In genomic region chr7:36022489-36022888, GRCm38 (mm10) we compare ENCODE assay signal across 21 mouse cellular contexts.
A peak's percentile ranks its signal among the peaks of the same experiment; 100 is the strongest.
DNase-seq lines count a peak whose midpoint lies in the region; ATAC-seq and TF ChIP-seq lines count a peak whose summit lies in the region.
"Had no signal": no experiment of that assay in that cellular context is flagged by ENCODE, and none has a peak within 500 bp of the region (broad histone marks: within the 10 kb centered on the region; RNA-seq: fewer than 3 reads in every experiment).

No protein-coding gene starts in this region.

- TF ChIP-seq CTCF in brain, embryonic 14.5 days (IDR thresholded peaks at IDR 0.05; ENCODE audit: borderline replicate concordance, extremely low read depth, insufficient read depth, insufficient read length), result no peak

- 0 out of 2 replicates have a peak, but pooled peaks cover 3% of the 10 kb centered on the region for H3K4me1 ChIP-seq in forebrain, embryonic 13.5 days
- H3K4me1 ChIP-seq in forebrain, embryonic 16.5 days (replicated peaks; ENCODE audit: control insufficient read depth, insufficient read depth, low read length), result no peaks in the 10 kb centered on the region; the same call in 1 of the 2 replicates
- H3K4me1 ChIP-seq: heart, embryonic 12.5 days; heart, embryonic 15.5 days; hindbrain, embryonic 10.5 days; intestine, embryonic 15.5 days had no signal

- H3K4me3 ChIP-seq in forebrain, embryonic 13.5 days, result no peak overlapping the region
- no peak overlapping the region for H3K4me3 ChIP-seq in forebrain, embryonic 16.5 days (replicated peaks; ENCODE audit: low read length)
- H3K4me3 ChIP-seq: heart, embryonic 12.5 days; heart, embryonic 15.5 days; hindbrain, embryonic 10.5 days; hindbrain, embryonic 13.5 days; intestine, embryonic 15.5 days had no signal

- no peak overlapping the region for H3K4me2 ChIP-seq in forebrain, embryonic 13.5 days
- no peak overlapping the region for H3K4me2 ChIP-seq in forebrain, embryonic 16.5 days (ENCODE audit: low read length)
- H3K4me2 ChIP-seq: heart, embryonic 12.5 days; heart, embryonic 15.5 days; hindbrain, embryonic 13.5 days; intestine, embryonic 15.5 days had no signal

- H3K36me3 ChIP-seq in forebrain, embryonic 13.5 days (ENCODE audit: poor library complexity, severe bottlenecking), result no peaks in the 10 kb centered on the region
- H3K36me3 ChIP-seq in forebrain, embryonic 16.5 days (ENCODE audit: control insufficient read depth, insufficient read depth), result no peaks in the 10 kb centered on the region
- H3K36me3 ChIP-seq: heart, embryonic 12.5 days; heart, embryonic 15.5 days; hindbrain, embryonic 10.5 days; hindbrain, embryonic 13.5 days; intestine, embryonic 15.5 days had no signal

- DNase-seq in layer of hippocampus, postnatal 10 days (ENCODE audit: low spot score in 2 of 2), result peak; percentile 10 to 39
- no peak for DNase-seq in layer of hippocampus, postnatal 25 days (ENCODE audit: extremely low spot score in 1 of 2, low spot score in 1 of 2)
- peak; percentile 85 for DNase-seq in brain, embryonic 14.5 days (ENCODE audit: low read depth)
- no peak for DNase-seq in cerebellum, adult 11 months
- DNase-seq: adrenal gland, adult 2 months; adrenal gland, postnatal 14 days; cerebellum, adult 18-20 months; cerebellum, adult 9-10 months; cerebellum, postnatal 14 days; gastrocnemius, postnatal 25 days; heart, adult 18-20 months; heart, postnatal 10 days; heart, postnatal 36 days had no signal

- no peak overlapping the region for H3K9ac ChIP-seq in forebrain, embryonic 13.5 days
- H3K9ac ChIP-seq in forebrain, embryonic 16.5 days (replicated peaks; ENCODE audit: low read depth, low read length), result no peak overlapping the region
- H3K9ac ChIP-seq: heart, embryonic 12.5 days; heart, embryonic 15.5 days; hindbrain, embryonic 13.5 days; intestine, embryonic 15.5 days had no signal

- 60% methylated on average over 6 of the region's 6 CpGs for WGBS in forebrain, embryonic 13.5 days
- 39% methylated on average over 6 of the region's 6 CpGs for WGBS in forebrain, embryonic 16.5 days

- H3K9me3 ChIP-seq in forebrain, embryonic 13.5 days (replicated peaks), result no peaks in the 10 kb centered on the region
- H3K9me3 ChIP-seq in forebrain, embryonic 16.5 days (ENCODE audit: control insufficient read depth, low read length), result no peaks in the 10 kb centered on the region
- H3K9me3 ChIP-seq: heart, embryonic 12.5 days; heart, embryonic 15.5 days; hindbrain, embryonic 10.5 days; hindbrain, embryonic 13.5 days; intestine, embryonic 15.5 days had no signal

- no peak for TF ChIP-seq POLR2A in brain, embryonic 14.5 days (IDR thresholded peaks at IDR 0.05; ENCODE audit: borderline replicate concordance, extremely low read depth, insufficient read depth, insufficient read length, poor library complexity, severe bottlenecking)

- ATAC-seq in forebrain, embryonic 13.5 days, result peak; percentile 75
- peak; percentile 59 for ATAC-seq in forebrain, embryonic 16.5 days
- ATAC-seq: CD4-positive, CD25-positive, alpha-beta regulatory T cell, adult 4 months; intestine, embryonic 15.5 days had no signal

- no peaks in the 10 kb centered on the region for H3K27me3 ChIP-seq in forebrain, embryonic 13.5 days
- H3K27me3 ChIP-seq in forebrain, embryonic 16.5 days (replicated peaks; ENCODE audit: control insufficient read depth, insufficient read depth, low read length), result no peaks in the 10 kb centered on the region
- H3K27me3 ChIP-seq: heart, embryonic 15.5 days; hindbrain, embryonic 13.5 days; intestine, embryonic 15.5 days had no signal

- no peak overlapping the region for H3K27ac ChIP-seq in forebrain, embryonic 13.5 days
- no peak overlapping the region for H3K27ac ChIP-seq in forebrain, embryonic 16.5 days (ENCODE audit: low read length)
- H3K27ac ChIP-seq: heart, embryonic 15.5 days; hindbrain, embryonic 10.5 days; intestine, embryonic 15.5 days had no signal

Comparison
In these comparisons a context has a peak if more than half of its experiments do, and no peak if none do; other contexts are left out.
1. DNase-seq: peak in layer of hippocampus, postnatal 10 days (2 of 2) and brain, embryonic 14.5 days (single experiment); none in layer of hippocampus, postnatal 25 days (0 of 2) and cerebellum, adult 11 months (single experiment).